Mouse (Mus musculus): ENCODE data around the gene 1700029J07Rik. TPM values are rescaled to one million over a fixed set of nuclear protein-coding genes. Genes with fewer than 3 reads are reported as not detected.

1700029J07Rik gene
- total RNA-seq, 1 experiment, result 0.36 TPM

DNA sequence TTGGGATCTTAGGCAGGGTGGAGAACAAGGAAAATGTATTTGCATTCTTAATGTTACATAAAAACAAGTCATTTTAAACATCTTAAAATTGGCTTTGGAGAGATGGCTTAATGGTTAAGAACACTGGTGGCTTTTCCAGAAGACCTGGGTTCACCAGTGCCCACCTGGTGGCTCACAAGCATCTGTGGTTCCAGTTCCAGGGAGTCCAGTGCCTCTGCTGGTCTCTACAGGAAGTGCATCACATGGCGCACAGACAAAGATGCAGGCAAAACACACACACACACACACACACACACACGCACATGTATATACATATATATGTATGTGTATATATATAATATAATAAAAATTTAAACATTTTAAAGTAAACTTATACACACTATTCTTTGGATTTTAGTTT lies 19.1 kb upstream of the 1700029J07Rik start:
- Histone ChIP-seq H3K36me3 (ENCODE audit: control insufficient read depth, insufficient read depth, low read length, poor library complexity, severe bottlenecking) (peaks cover 4% of the 10 kb centered on the region; the same call in 1 of the 2 replicates), H3K9ac (ENCODE audit: insufficient read depth, low read depth, low read length, poor library complexity, severe bottlenecking) (no peak overlapping the region), H3K4me1 (ENCODE audit: control insufficient read depth in 2 of 2, insufficient read depth in 2 of 2, low read length in 2 of 2, poor library complexity in 1 of 2) (0 out of 4 replicates have a peak, but pooled peaks cover 0 to 1% of the 10 kb centered on the region in 2 experiments), H3K4me3 (ENCODE audit: insufficient read depth in 1 of 2, low read depth in 1 of 2, low read length in 2 of 2, poor library complexity in 1 of 2, severe bottlenecking in 1 of 2) (no peak overlapping the region), H3K9me3 (ENCODE audit: control insufficient read depth, insufficient read depth, low read depth, low read length) (no peaks in the 10 kb centered on the region), H3K27ac (ENCODE audit: insufficient read depth, low read depth, low read length, poor library complexity, severe bottlenecking) (no peak overlapping the region)
- DNase-seq (ENCODE audit: low read depth, low spot score), result peak; percentile 44
- in situ Hi-C loops (cut with MboI; ENCODE audit: low sequenced_read_pairs in 2 of 2, unreplicated experiment in 2 of 2), result no loop called here
- TF ChIP-seq MAFK (IDR thresholded peaks at IDR 0.05; ENCODE audit: insufficient read depth, low read depth, low read length), result no peak
- no peak for TF ChIP-seq ZNF384 (IDR thresholded peaks at IDR 0.05; ENCODE audit: low read depth, low read length)
- TF ChIP-seq HCFC1 (IDR thresholded peaks at IDR 0.05; ENCODE audit: borderline replicate concordance, insufficient read depth, low read length), result no peak
- TF ChIP-seq ZC3H11A (IDR thresholded peaks at IDR 0.05; ENCODE audit: borderline replicate concordance, low read depth, low read length), result no peak
- TF ChIP-seq CHD2 (IDR thresholded peaks at IDR 0.05; ENCODE audit: low read depth, low read length), result no peak

DNA sequence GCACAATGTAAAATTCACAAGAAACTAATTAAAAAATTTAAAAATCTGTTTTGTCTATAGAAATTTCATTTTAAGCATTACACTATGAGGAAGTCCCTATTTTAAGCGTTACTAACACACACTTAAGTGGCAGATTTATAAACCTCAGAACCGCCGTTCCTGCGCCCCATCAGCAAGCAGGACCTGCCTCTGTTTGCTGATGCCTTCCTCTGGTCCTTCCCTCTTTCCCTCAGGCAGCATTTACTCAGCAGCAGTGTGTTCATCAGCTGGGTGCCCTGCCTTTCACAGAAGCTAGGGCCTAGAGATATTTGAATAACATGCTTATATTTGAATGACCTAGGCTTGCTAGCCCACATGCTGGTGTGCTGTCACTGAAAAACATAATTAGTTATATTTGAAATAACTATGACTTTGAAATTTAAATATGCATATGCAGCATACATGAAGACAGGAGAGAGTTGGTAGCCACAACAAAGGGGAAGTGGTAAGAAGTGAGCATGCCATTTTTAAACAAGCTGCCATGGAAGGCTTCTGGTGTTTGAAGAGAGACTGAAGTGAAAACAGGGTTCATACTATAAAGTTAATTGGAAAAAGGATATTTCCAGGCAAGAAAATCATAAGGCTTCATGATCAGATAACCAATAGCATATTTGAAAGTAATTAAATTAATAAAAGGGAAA lies 15.7 kb upstream of the 1700029J07Rik start:
- Histone ChIP-seq H3K4me1 (ENCODE audit: control insufficient read depth in 2 of 2, insufficient read depth in 2 of 2, low read length in 2 of 2, poor library complexity in 1 of 2) (no peaks in the 10 kb centered on the region), H3K27ac (ENCODE audit: insufficient read depth, low read depth, low read length, poor library complexity, severe bottlenecking) (no peak overlapping the region), H3K9me3 (ENCODE audit: control insufficient read depth, insufficient read depth, low read depth, low read length) (no peaks in the 10 kb centered on the region), H3K9ac (ENCODE audit: insufficient read depth, low read depth, low read length, poor library complexity, severe bottlenecking) (no peak overlapping the region), H3K36me3 (ENCODE audit: control insufficient read depth, insufficient read depth, low read length, poor library complexity, severe bottlenecking) (no peaks in the 10 kb centered on the region), H3K4me3 (ENCODE audit: insufficient read depth in 1 of 2, low read depth in 1 of 2, low read length in 2 of 2, poor library complexity in 1 of 2, severe bottlenecking in 1 of 2) (no peak overlapping the region)
- no peak for DNase-seq (ENCODE audit: low read depth, low spot score)
- no peak for TF ChIP-seq CHD2 (IDR thresholded peaks at IDR 0.05; ENCODE audit: low read depth, low read length)
- in situ Hi-C loops (cut with MboI; ENCODE audit: low sequenced_read_pairs in 2 of 2, unreplicated experiment in 2 of 2), result no loop called here

DNA sequence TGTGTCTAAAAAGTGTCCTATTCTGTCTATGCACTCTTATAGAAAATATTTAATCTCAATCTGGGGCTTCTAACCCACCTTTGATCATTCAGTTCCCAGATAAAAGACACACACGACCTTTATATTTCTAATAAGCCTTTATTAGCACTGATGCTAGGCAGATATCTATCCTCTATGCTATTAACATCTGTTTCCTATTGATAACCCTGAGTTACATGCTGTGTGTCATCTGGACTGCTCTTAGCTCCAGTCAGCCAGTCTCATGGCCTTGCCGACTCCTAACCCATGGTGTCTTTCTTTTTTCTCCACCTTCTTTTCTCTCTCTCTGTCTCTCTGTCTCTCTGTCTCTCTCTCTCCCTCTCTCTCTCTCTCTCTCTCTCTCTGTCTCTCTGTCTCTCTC lies 13.1 kb upstream of the 1700029J07Rik start:
- Histone ChIP-seq H3K36me3 (ENCODE audit: control insufficient read depth, insufficient read depth, low read length, poor library complexity, severe bottlenecking) (no peaks in the 10 kb centered on the region), H3K4me3 (ENCODE audit: insufficient read depth in 1 of 2, low read depth in 1 of 2, low read length in 2 of 2, poor library complexity in 1 of 2, severe bottlenecking in 1 of 2) (no peak overlapping the region), H3K27ac (ENCODE audit: insufficient read depth, low read depth, low read length, poor library complexity, severe bottlenecking) (no peak overlapping the region), H3K9me3 (ENCODE audit: control insufficient read depth, insufficient read depth, low read depth, low read length) (no peaks in the 10 kb centered on the region), H3K4me1 (ENCODE audit: control insufficient read depth in 2 of 2, insufficient read depth in 2 of 2, low read length in 2 of 2, poor library complexity in 1 of 2) (no peaks in the 10 kb centered on the region), H3K9ac (ENCODE audit: insufficient read depth, low read depth, low read length, poor library complexity, severe bottlenecking) (no peak overlapping the region)
- no peak for DNase-seq (ENCODE audit: low read depth, low spot score)
- in situ Hi-C loops (cut with MboI; ENCODE audit: low sequenced_read_pairs in 2 of 2, unreplicated experiment in 2 of 2), result no loop called here
- TF ChIP-seq ZC3H11A (IDR thresholded peaks at IDR 0.05; ENCODE audit: borderline replicate concordance, low read depth, low read length) (no peak), HCFC1 (IDR thresholded peaks at IDR 0.05; ENCODE audit: borderline replicate concordance, insufficient read depth, low read length) (no peak)

DNA sequence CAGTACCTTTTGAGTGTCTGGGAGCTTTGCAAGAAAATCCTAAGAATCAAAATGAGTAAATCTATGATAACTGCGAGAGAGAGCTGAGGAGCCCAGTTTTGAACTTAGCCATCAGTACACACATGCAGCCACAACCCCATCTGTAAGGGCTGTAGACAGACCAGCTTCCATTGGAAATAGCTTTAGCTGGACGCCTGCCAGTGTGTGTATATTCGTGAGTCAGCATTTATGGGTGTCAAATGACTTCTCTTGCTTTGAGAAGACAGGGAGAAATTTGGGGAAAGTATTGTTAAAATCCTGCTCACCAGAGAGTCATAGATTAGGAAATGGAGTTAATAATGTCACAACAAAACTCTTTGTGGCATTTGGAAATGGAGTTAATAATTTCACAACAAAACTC lies 11.6 kb upstream of the 1700029J07Rik start:
- H3K9ac ChIP-seq (ENCODE audit: insufficient read depth, low read depth, low read length, poor library complexity, severe bottlenecking), result no peak overlapping the region
- TF ChIP-seq CHD2 (IDR thresholded peaks at IDR 0.05; ENCODE audit: low read depth, low read length) (no peak), ZC3H11A (IDR thresholded peaks at IDR 0.05; ENCODE audit: borderline replicate concordance, low read depth, low read length) (no peak), MAFK (IDR thresholded peaks at IDR 0.05; ENCODE audit: insufficient read depth, low read depth, low read length) (no peak), HCFC1 (IDR thresholded peaks at IDR 0.05; ENCODE audit: borderline replicate concordance, insufficient read depth, low read length) (no peak)
- H3K9me3 ChIP-seq (ENCODE audit: control insufficient read depth, insufficient read depth, low read depth, low read length), result no peaks in the 10 kb centered on the region
- no peak overlapping the region for H3K27ac ChIP-seq (ENCODE audit: insufficient read depth, low read depth, low read length, poor library complexity, severe bottlenecking)
- no peak overlapping the region for H3K4me3 ChIP-seq (ENCODE audit: insufficient read depth in 1 of 2, low read depth in 1 of 2, low read length in 2 of 2, poor library complexity in 1 of 2, severe bottlenecking in 1 of 2)
- H3K36me3 ChIP-seq (ENCODE audit: control insufficient read depth, insufficient read depth, low read length, poor library complexity, severe bottlenecking), result no peaks in the 10 kb centered on the region
- no peaks in the 10 kb centered on the region for H3K4me1 ChIP-seq (ENCODE audit: control insufficient read depth in 2 of 2, insufficient read depth in 2 of 2, low read length in 2 of 2, poor library complexity in 1 of 2)
- in situ Hi-C loops (cut with MboI; ENCODE audit: low sequenced_read_pairs in 2 of 2, unreplicated experiment in 2 of 2), result no loop called here
- no peak for DNase-seq (ENCODE audit: low read depth, low spot score)

DNA sequence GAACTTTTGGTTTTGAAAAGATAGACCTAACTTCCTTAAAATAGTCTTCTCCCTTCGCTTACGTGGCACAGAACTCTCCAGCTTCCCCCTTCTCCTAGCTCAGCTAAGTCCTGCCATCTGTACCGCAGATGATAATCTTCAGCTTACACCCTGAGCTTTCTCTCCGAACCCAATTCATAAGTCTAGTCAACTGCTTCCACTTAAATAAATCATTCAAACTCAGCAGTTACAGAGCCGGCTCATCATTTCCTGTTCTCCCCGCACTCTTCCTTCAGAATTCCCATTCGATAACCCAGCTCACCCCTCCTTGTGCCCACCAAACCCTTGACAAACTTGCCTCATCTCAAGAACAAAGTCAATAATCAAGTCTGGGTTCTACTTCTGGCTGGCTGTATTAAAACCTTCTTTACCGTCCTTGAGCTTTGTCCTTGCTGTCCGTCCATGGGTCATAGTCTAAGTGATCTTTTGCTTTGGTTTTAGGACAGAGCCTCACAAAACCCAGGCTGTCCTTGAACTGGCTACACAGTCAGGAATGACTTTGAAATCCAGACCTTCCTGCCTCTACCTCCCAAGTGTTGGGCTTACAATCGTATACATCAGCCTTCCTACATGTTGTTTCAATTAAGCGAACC lies 901 bp upstream of the 1700029J07Rik start:
- Histone ChIP-seq H3K4me3 (ENCODE audit: insufficient read depth in 1 of 2, low read depth in 1 of 2, low read length in 2 of 2, poor library complexity in 1 of 2, severe bottlenecking in 1 of 2) (peak overlapping the region; percentile 64 to 86), H3K36me3 (ENCODE audit: control insufficient read depth, insufficient read depth, low read length, poor library complexity, severe bottlenecking) (no peaks in the 10 kb centered on the region; the same call in 1 of the 2 replicates), H3K27ac (ENCODE audit: insufficient read depth, low read depth, low read length, poor library complexity, severe bottlenecking) (no peak overlapping the region), H3K4me1 (ENCODE audit: control insufficient read depth in 2 of 2, insufficient read depth in 2 of 2, low read length in 2 of 2, poor library complexity in 1 of 2) (no peaks in the 10 kb centered on the region), H3K9me3 (ENCODE audit: control insufficient read depth, insufficient read depth, low read depth, low read length) (no peaks in the 10 kb centered on the region), H3K9ac (ENCODE audit: insufficient read depth, low read depth, low read length, poor library complexity, severe bottlenecking) (peak overlapping the region; percentile 62; the same call in 1 of the 2 replicates)
- no peak for TF ChIP-seq MAFK (IDR thresholded peaks at IDR 0.05; ENCODE audit: insufficient read depth, low read depth, low read length)
- no peak for TF ChIP-seq ZC3H11A (IDR thresholded peaks at IDR 0.05; ENCODE audit: borderline replicate concordance, low read depth, low read length)
- no peak for TF ChIP-seq ZNF384 (IDR thresholded peaks at IDR 0.05; ENCODE audit: low read depth, low read length)
- no peak for TF ChIP-seq HCFC1 (IDR thresholded peaks at IDR 0.05; ENCODE audit: borderline replicate concordance, insufficient read depth, low read length)
- no peak for TF ChIP-seq CHD2 (IDR thresholded peaks at IDR 0.05; ENCODE audit: low read depth, low read length)
- DNase-seq (ENCODE audit: low read depth, low spot score), result no peak
- in situ Hi-C loops (cut with MboI; ENCODE audit: low sequenced_read_pairs in 2 of 2, unreplicated experiment in 2 of 2), result no loop called here

Measured in ES-E14 (cell line).